Mouse (Mus musculus) lung, embryonic 14.5 days (tissue): ENCODE results near the gene Spen. TPM values are rescaled to one million over a fixed set of nuclear protein-coding genes. Genes with fewer than 3 reads are reported as not detected.

ENCODE experiments used
- ATAC-seq: fragments of 200-750 bp; cut with Nextera tagmentation; 2 replicates; pipeline ENCODE4 v1.8.0; 2017; ENCODE audit warnings: mild to moderate bottlenecking, moderate TSS enrichment, moderate library complexity; ENCODE audit not compliant: insufficient read depth
- DNase-seq: peaks from one replicate; pipeline ENCODE4 v3.0.0-alpha.2; 2015
- H3K27ac ChIP-seq: fragments of 300-500 bp; sonication (generic); 2 replicates; pipeline ENCODE4 v1.5.1; 2014; ENCODE audit warnings: low read depth, mild to moderate bottlenecking, moderate library complexity
- H3K27me3 ChIP-seq: fragments of 300-500 bp; sonication (generic); 2 replicates; pipeline ENCODE4 v1.6.1; 2014; ENCODE audit warnings: low read length, control low read depth; ENCODE audit not compliant: insufficient read depth
- H3K36me3 ChIP-seq: fragments of 300-500 bp; sonication (generic); 2 replicates; pipeline ENCODE4 v1.6.1; 2014; ENCODE audit warnings: control low read depth; ENCODE audit not compliant: insufficient read depth
- H3K4me1 ChIP-seq: fragments of 300-500 bp; sonication (generic); 2 replicates; pipeline ENCODE4 v1.6.1; 2014; ENCODE audit warnings: antibody characterized with exemption, control low read depth; ENCODE audit not compliant: insufficient read depth
- H3K4me2 ChIP-seq: fragments of 300-500 bp; sonication (generic); 2 replicates; pipeline ENCODE4 v1.6.1; 2014; ENCODE audit warnings: mild to moderate bottlenecking
- H3K4me3 ChIP-seq: fragments of 300-500 bp; sonication (generic); 2 replicates; pipeline ENCODE4 v1.5.1; 2014; ENCODE audit warnings: low read depth, low read length
- H3K9ac ChIP-seq: fragments of 300-500 bp; sonication (generic); 2 replicates; pipeline ENCODE4 v1.6.1; 2014
- H3K9me3 ChIP-seq: fragments of 300-500 bp; sonication (generic); 2 replicates; pipeline ENCODE4 v1.6.1; 2016; ENCODE audit warnings: low read depth, low read length, control low read depth
- CTCF ChIP-seq: IDR thresholded peaks from 2 replicates; pipeline ENCODE4 v1.5.1; 2016; ENCODE audit warnings: antibody characterized with exemption, low read depth
- WGBS: fragments of 180-500 bp; shearing (Covaris S2); extraction: QIAGEN DNeasy Blood & Tissue Kit; methylation state at CpG from one replicate; pipeline ENCODE4 v1.1.7; 2014; 5-methylcytosine and 5-hydroxymethylcytosine counted together
- polyA plus RNA-seq: library from polyadenylated mRNA; unstranded; fragments of >200 nt; fragmentation: Nextera tagmentation; extraction: Ambion mirVana; gene quantifications from 2 replicates; pipeline ENCODE4 v1.2.1, GENCODE M21; 2014

The Spen gene
- polyA plus RNA-seq, result 15.4 and 15.9 TPM in 2 replicates

- under 1% methylated on average over 66 of the region's 88 CpGs for WGBS
- Histone ChIP-seq H3K36me3 (no peaks in the 10 kb centered on the region), H3K9me3 (no peaks in the 10 kb centered on the region), H3K9ac (peak within 1 kb of the TSS; percentile 83), H3K27me3 (no peaks in the 10 kb centered on the region), H3K4me3 (peak within 1 kb of the TSS; percentile 90), H3K4me1 (peaks cover 10% of the 10 kb centered on the region; the same call in 1 of the 2 replicates), H3K27ac (peak within 1 kb of the TSS; percentile 99), H3K4me2 (peak within 1 kb of the TSS; percentile 76)
- peak; percentile 87 for ATAC-seq
- no peak for TF ChIP-seq CTCF
- peak; percentile 98 for DNase-seq
Measured at GRCm38 (mm10) chr4:141538408-141539212, at the start of gene Spen. TSS of gene Spen (minus strand) at chr4:141538597.

GRCm38 (mm10) chr4:141583919-141584318 is 45.5 kb upstream of the Spen start:
- Histone ChIP-seq H3K4me1 (no peaks in the 10 kb centered on the region), H3K36me3 (peaks cover 86% of the 10 kb centered on the region), H3K27ac (no peak overlapping the region), H3K27me3 (no peaks in the 10 kb centered on the region), H3K9me3 (no peaks in the 10 kb centered on the region), H3K9ac (no peak overlapping the region), H3K4me3 (no peak overlapping the region), H3K4me2 (no peak overlapping the region)
- ATAC-seq (no peak), DNase-seq (no peak)
- WGBS, result 84% methylated on average over 8 of the region's 8 CpGs
- no peak for TF ChIP-seq CTCF

DNA sequence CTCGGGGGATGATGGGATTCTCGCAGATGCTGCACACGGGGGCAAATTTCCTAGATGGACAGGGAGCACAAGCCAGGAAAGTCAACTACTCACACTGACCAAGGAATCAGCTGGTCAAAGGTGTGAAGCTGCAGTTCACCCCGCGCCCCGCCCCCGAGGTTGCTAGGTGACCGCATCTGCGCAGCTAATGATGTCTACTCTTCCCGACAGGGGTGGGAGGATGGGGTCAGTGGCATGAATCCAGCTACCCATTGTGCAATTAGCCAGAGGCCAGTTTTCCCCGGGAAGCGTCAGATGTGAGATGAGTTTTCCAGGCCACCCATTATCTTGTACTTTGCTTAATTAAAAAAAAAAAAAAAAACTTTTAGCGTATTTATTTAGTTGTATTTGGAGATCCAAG is 42.7 kb upstream of the Spen start:
- no peak overlapping the region for H3K9ac ChIP-seq
- H3K4me3 ChIP-seq, result no peak overlapping the region
- peaks cover 89% of the 10 kb centered on the region for H3K36me3 ChIP-seq
- no peaks in the 10 kb centered on the region for H3K27me3 ChIP-seq
- no peaks in the 10 kb centered on the region for H3K9me3 ChIP-seq
- no peak overlapping the region for H3K27ac ChIP-seq
- WGBS, result 86% methylated on average over 13 of the region's 13 CpGs
- H3K4me1 ChIP-seq, result no peaks in the 10 kb centered on the region
- no peak for TF ChIP-seq CTCF
- ATAC-seq (no peak), DNase-seq (no peak)
- no peak overlapping the region for H3K4me2 ChIP-seq

DNA sequence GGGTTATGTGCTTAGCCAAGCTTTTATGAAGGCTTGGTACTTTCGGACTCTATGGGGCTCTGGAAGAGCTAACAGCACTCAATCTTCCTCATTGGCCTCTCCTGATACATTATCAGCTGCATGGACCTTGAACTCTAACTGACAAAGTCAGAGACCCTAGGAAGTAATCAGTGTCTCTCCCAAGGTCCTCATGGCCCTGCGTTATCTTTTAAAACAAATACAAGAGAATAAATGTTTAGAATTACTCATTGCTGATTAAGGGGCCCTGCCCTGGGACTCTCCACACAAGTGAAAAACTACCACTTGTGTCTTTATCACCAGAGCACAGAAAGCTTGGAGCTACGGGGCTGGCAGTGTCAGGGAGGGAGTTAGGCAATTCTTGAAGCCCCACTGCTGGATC is 40.4 kb upstream of the Spen start:
- Histone ChIP-seq H3K27ac (0 out of 2 replicates have a peak overlapping the region, but pooled peaks have one; percentile 24), H3K4me3 (no peak overlapping the region), H3K4me1 (peaks cover under 1% of the 10 kb centered on the region; the same call in 1 of the 2 replicates), H3K27me3 (no peaks in the 10 kb centered on the region), H3K4me2 (no peak overlapping the region), H3K36me3 (peaks cover 71% of the 10 kb centered on the region), H3K9me3 (no peaks in the 10 kb centered on the region), H3K9ac (no peak overlapping the region)
- DNase-seq (no peak), ATAC-seq (no peak)
- 21% methylated on average over 3 of the region's 3 CpGs for WGBS
- TF ChIP-seq CTCF, result no peak

DNA sequence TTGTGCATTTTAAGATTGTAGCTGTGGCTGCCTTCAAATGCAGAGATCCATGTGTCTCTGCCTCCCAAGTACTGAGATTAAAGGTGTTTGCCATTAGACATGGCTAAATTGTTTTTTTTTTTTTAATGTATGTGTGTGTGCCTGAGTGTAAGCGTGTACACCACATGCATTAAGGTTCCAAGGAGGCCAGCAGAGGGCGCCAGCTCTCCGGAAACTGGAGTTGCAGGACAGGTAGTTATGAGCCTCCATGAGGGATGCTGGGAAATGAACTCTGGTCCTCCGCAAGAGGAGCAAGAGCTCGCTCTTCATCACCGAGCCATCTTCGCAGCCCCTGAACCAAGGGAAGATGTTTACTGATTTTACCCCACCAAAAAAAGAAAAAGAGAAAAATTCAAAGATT is 38.5 kb upstream of the Spen start:
- no peak overlapping the region for H3K27ac ChIP-seq
- 92% methylated on average over 7 of the region's 7 CpGs for WGBS
- H3K27me3 ChIP-seq, result no peaks in the 10 kb centered on the region
- TF ChIP-seq CTCF, result 0 out of 2 replicates have a peak, but pooled peaks have one; percentile 33
- no peak overlapping the region for H3K4me3 ChIP-seq
- H3K9me3 ChIP-seq, result no peaks in the 10 kb centered on the region
- no peak overlapping the region for H3K4me2 ChIP-seq
- DNase-seq, result peak; percentile 34
- ATAC-seq, result no peak
- H3K9ac ChIP-seq, result no peak overlapping the region
- H3K4me1 ChIP-seq, result peaks cover 6% of the 10 kb centered on the region; the same call in 1 of the 2 replicates
- H3K36me3 ChIP-seq, result peaks cover 52% of the 10 kb centered on the region

- Histone ChIP-seq H3K9ac (no peak overlapping the region), H3K4me3 (no peak overlapping the region), H3K4me1 (peaks cover 6% of the 10 kb centered on the region; the same call in 1 of the 2 replicates), H3K9me3 (no peaks in the 10 kb centered on the region), H3K4me2 (no peak overlapping the region), H3K36me3 (peaks cover 49% of the 10 kb centered on the region), H3K27me3 (no peaks in the 10 kb centered on the region), H3K27ac (no peak overlapping the region)
- no peak for ATAC-seq
- DNase-seq, result no peak
- no peak for TF ChIP-seq CTCF
- WGBS, result 77% methylated on average over 11 of the region's 11 CpGs
Measured at GRCm38 (mm10) chr4:141576404-141576803, 38.0 kb upstream of the Spen start.
